Mouse (Mus musculus) stomach, postnatal 0 days (tissue): Measurements from ENCODE around the gene Nfe2l2. TPM values are rescaled to one million over a fixed set of nuclear protein-coding genes. Genes with fewer than 3 reads are reported as not detected.
A peak's percentile ranks its signal among the peaks of the same experiment; 100 is the strongest.

Experiments used
- ATAC-seq: fragments of 200-750 bp; cut with Nextera tagmentation; 2 replicates; pipeline ENCODE4 v1.8.0; 2017; ENCODE audit not compliant: low FRiP score, low TSS enrichment
- DNase-seq: peaks from one replicate; pipeline ENCODE4 v3.0.0-alpha.2; 2016; ENCODE audit warnings: low spot score
- H3K27ac ChIP-seq: fragments of 300-500 bp; sonication (generic); replicated peaks from 2 replicates; pipeline ENCODE4 v1.5.1; 2014; ENCODE audit warnings: mild to moderate bottlenecking, control low read depth
- H3K27me3 ChIP-seq: fragments of 300-500 bp; sonication (generic); 2 replicates; pipeline ENCODE4 v1.6.1; 2014; ENCODE audit warnings: low read length; ENCODE audit not compliant: control insufficient read depth, insufficient read depth
- H3K36me3 ChIP-seq: fragments of 300-500 bp; sonication (generic); 2 replicates; pipeline ENCODE4 v1.6.1; 2014; ENCODE audit warnings: low read length, mixed read lengths; ENCODE audit not compliant: control insufficient read depth, insufficient read depth
- H3K4me1 ChIP-seq: fragments of 300-500 bp; sonication (generic); replicated peaks from 2 replicates; pipeline ENCODE4 v1.6.1; 2014; ENCODE audit warnings: antibody characterized with exemption; ENCODE audit not compliant: control insufficient read depth, insufficient read depth
- H3K4me2 ChIP-seq: fragments of 300-500 bp; sonication (generic); replicated peaks from 2 replicates; pipeline ENCODE4 v1.6.1; 2014; ENCODE audit warnings: low read depth, mild to moderate bottlenecking, control low read depth, moderate library complexity
- H3K4me3 ChIP-seq: fragments of 300-500 bp; sonication (generic); 2 replicates; pipeline ENCODE4 v1.5.1; 2014; ENCODE audit warnings: low read depth, low read length, control low read depth
- H3K9ac ChIP-seq: fragments of 300-500 bp; sonication (generic); 2 replicates; pipeline ENCODE4 v1.6.1; 2014; ENCODE audit warnings: mild to moderate bottlenecking, low read length, control low read depth, mixed read lengths
- H3K9me3 ChIP-seq: fragments of 300-500 bp; sonication (generic); 2 replicates; pipeline ENCODE4 v1.6.1; 2016; ENCODE audit warnings: low read length; ENCODE audit not compliant: control insufficient read depth
- CTCF ChIP-seq: IDR thresholded peaks from 2 replicates; pipeline ENCODE4 v1.5.1; 2016; ENCODE audit warnings: antibody characterized with exemption, low read depth, mild to moderate bottlenecking, moderate library complexity
- EP300 ChIP-seq: optimal IDR thresholded peaks from 2 replicates; pipeline ENCODE3; 2016; ENCODE audit warnings: antibody characterized with exemption
- WGBS: fragments of 180-500 bp; shearing (Covaris S2); extraction: QIAGEN DNeasy Blood & Tissue Kit; methylation state at CpG from one replicate; pipeline ENCODE4 v1.1.7; 2014; 5-methylcytosine and 5-hydroxymethylcytosine counted together
- polyA plus RNA-seq: library from polyadenylated mRNA; unstranded; fragments of >200 nt; fragmentation: Nextera tagmentation; extraction: Ambion mirVana; gene quantifications from 2 replicates; pipeline ENCODE4 v1.2.1, GENCODE M21; 2015

Nfe2l2 gene
- polyA plus RNA-seq, 1 experiment from 2014 or later: 125 TPM

DNA sequence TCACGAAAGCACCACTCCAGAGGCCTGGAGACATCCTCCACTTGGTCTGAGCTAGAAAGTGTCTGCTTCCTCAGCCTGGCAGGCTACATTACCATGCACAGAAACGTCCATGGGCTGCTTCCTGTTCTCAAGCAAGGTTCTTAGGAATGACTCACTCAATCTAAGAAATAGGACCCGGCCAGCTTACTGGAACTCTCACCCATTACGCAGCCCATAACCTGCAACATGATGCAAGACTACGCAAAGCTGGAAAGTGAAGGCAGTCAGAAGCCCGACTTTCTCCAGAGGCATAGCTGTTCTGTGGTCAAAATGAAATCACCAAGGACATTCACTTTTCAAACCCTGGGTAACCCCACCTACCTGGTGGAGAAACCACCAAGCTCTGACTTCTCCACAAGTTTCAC lies 19.0 kb downstream of the Nfe2l2 start:
- Histone ChIP-seq H3K9me3 (no peaks in the 10 kb centered on the region), H3K36me3 (no peaks in the 10 kb centered on the region), H3K9ac (no peak overlapping the region), H3K4me2 (no peak overlapping the region), H3K4me1 (peaks cover 9% of the 10 kb centered on the region; the same call in 1 of the 2 replicates), H3K27ac (peak overlapping the region; percentile 66), H3K4me3 (no peak overlapping the region), H3K27me3 (no peaks in the 10 kb centered on the region)
- 46% methylated on average over 6 of the region's 6 CpGs for WGBS
- no peak for DNase-seq
- TF ChIP-seq EP300 (no peak), CTCF (no peak)
- peak; percentile 74 for ATAC-seq

DNA sequence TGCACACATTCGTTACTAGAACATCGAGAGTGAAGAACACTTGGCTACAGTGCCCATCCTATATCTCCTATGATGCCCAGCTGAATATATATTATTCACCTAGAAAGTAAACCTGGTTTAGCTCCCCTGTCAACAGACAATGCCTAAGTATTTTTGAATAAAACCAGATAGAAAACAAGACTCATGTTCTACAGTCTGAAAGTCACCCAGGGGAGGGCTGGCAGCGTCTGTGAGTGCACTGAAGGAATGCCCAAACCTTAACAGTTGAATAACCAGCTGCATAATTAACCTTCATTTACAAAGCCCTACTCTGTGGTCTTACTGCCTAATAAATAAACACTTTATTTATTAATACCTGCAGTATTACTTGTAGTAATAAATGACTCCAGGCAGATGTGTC lies 19.9 kb downstream of the Nfe2l2 start:
- no peak overlapping the region for H3K9ac ChIP-seq
- H3K27ac ChIP-seq: no peak overlapping the region
- no peak overlapping the region for H3K4me3 ChIP-seq
- TF ChIP-seq CTCF (no peak), EP300 (no peak)
- H3K4me2 ChIP-seq: no peak overlapping the region
- H3K36me3 ChIP-seq: no peaks in the 10 kb centered on the region
- H3K27me3 ChIP-seq: no peaks in the 10 kb centered on the region
- no peak for DNase-seq
- 71% methylated on average over 3 of the region's 3 CpGs for WGBS
- peaks cover 9% of the 10 kb centered on the region; the same call in 1 of the 2 replicates for H3K4me1 ChIP-seq
- ATAC-seq: no peak
- no peaks in the 10 kb centered on the region for H3K9me3 ChIP-seq

DNA sequence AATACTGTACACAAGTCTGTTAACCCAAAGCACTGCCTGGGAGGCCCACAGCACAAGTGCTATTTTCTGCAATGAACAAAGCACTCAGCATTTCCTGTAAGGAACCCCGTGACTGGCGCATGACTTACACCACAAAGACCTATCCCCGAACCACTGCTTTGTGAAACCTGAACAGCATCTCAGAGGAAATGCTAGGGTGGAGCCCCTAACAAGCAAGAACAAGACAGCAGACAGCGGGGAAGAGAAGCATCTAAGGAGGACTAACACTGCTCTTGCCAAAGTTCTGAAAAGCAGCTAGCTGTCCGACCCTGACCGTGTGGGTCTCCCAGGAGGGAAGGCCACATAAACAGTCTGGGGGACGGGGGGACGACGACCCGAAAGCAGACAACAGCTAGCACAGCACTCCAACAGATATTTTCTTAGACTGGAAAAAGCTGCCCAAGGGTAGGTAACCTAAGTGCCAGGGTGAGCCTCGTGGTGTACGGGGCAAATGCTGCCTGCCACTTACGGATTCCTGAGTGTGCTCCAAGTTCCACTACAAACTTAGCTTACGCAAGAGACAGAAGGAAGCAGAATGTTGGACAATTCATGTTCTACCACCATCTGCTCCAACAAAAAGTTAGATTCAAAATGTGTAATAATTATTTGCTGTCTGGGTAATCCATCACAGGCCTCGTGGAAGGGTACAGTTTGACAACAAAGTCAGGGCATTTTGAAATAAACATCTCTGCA lies 21.3 kb downstream of the Nfe2l2 start:
- ATAC-seq: no peak; the same call in 1 of the 2 replicates
- no peaks in the 10 kb centered on the region for H3K9me3 ChIP-seq
- H3K4me2 ChIP-seq: peak overlapping the region; percentile 0; the same call in 1 of the 2 replicates
- no peak for DNase-seq
- no peak for TF ChIP-seq CTCF
- TF ChIP-seq EP300: no peak
- 0 out of 2 replicates have a peak overlapping the region, but pooled peaks have one; percentile 2 for H3K9ac ChIP-seq
- WGBS: 34% methylated on average over 15 of the region's 15 CpGs
- H3K27me3 ChIP-seq: no peaks in the 10 kb centered on the region
- peaks cover 9% of the 10 kb centered on the region; the same call in 1 of the 2 replicates for H3K4me1 ChIP-seq
- peak overlapping the region; percentile 77 for H3K27ac ChIP-seq
- peaks cover 9% of the 10 kb centered on the region; the same call in 1 of the 2 replicates for H3K36me3 ChIP-seq
- H3K4me3 ChIP-seq: no peak overlapping the region

DNA sequence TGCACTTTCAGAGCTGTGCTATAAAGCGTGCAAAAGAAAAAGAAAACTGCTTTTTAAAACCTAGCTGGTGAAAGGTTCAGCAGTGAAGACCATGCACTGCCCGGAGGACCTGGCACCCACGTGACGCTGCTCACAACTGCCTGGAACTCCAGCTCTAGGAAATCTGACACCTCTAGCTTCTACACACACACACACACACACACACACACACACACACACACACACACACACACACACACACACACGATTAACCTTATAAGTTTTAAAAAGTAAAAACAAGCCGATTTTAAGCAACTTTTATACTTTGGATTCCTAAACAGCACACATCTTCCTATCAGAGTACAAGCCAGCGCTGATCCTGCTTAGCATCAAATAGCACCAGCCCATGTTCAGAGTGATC lies 23.0 kb downstream of the Nfe2l2 start:
- no peak for DNase-seq
- TF ChIP-seq EP300: no peak
- TF ChIP-seq CTCF: no peak
- H3K4me3 ChIP-seq: no peak overlapping the region
- H3K36me3 ChIP-seq: peaks cover 17% of the 10 kb centered on the region
- no peaks in the 10 kb centered on the region for H3K9me3 ChIP-seq
- no peak overlapping the region for H3K4me2 ChIP-seq
- no peak for ATAC-seq
- WGBS: 47% methylated on average over 7 of the region's 7 CpGs
- no peak overlapping the region for H3K9ac ChIP-seq
- H3K4me1 ChIP-seq: peaks cover 9% of the 10 kb centered on the region; the same call in 1 of the 2 replicates
- no peak overlapping the region for H3K27ac ChIP-seq
- no peaks in the 10 kb centered on the region for H3K27me3 ChIP-seq

DNA sequence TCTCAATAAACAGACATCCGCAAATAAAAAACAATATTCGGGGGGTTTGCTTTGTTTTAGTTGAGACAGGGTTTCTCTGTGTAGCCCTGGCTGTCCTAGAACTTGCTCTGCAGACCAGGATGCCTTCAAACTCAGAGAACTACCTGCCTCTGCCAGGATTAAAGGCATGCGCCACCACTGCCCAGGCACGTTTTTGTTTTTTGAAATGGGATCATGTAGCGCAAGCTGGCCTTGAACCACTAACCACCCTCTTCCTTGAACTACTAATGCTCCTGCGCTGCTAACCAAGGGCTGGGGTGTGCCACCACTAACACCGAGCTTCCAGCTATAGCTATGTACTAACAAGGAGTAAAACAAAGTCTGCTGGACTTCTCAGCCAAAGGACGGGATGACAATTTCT lies 24.5 kb downstream of the Nfe2l2 start:
- no peak overlapping the region for H3K4me2 ChIP-seq
- H3K9me3 ChIP-seq: no peaks in the 10 kb centered on the region
- no peaks in the 10 kb centered on the region for H3K27me3 ChIP-seq
- DNase-seq (no peak), ATAC-seq (no peak)
- WGBS: 70% methylated on average over 8 of the region's 8 CpGs
- TF ChIP-seq CTCF (no peak), EP300 (no peak)
- H3K9ac ChIP-seq: no peak overlapping the region
- H3K4me3 ChIP-seq: no peak overlapping the region
- peaks cover 9% of the 10 kb centered on the region; the same call in 1 of the 2 replicates for H3K4me1 ChIP-seq
- no peak overlapping the region for H3K27ac ChIP-seq
- peaks cover 24% of the 10 kb centered on the region for H3K36me3 ChIP-seq

DNA sequence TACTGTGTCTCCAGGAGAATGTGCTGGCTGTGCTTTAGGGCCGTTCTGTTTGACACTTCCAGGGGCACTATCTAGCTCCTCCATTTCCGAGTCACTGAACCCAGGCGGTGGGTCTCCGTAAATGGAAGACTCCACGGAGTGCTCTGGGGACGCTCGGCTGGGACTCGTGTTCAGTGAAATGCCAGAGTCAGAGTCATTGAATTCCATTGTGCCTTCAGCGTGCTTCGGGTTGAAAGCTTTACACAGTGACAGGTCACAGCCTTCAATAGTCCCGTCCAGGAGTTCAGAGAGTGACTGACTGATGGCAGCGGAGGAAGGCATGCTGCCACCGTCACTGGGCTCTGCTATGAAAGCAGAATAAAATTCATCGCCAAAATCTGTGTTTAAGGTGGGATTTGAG lies 27.9 kb downstream of the Nfe2l2 start:
- Histone ChIP-seq H3K4me2 (no peak overlapping the region), H3K27ac (no peak overlapping the region), H3K9me3 (no peaks in the 10 kb centered on the region), H3K36me3 (peaks cover 29% of the 10 kb centered on the region), H3K4me3 (no peak overlapping the region), H3K9ac (no peak overlapping the region), H3K27me3 (no peaks in the 10 kb centered on the region), H3K4me1 (no peaks in the 10 kb centered on the region)
- TF ChIP-seq EP300: no peak
- TF ChIP-seq CTCF: no peak
- no peak for ATAC-seq
- no peak for DNase-seq
- 88% methylated on average over 14 of the region's 14 CpGs for WGBS
